Mouse (Mus musculus) right cerebral cortex, postnatal 14 days (tissue): ENCODE results near the gene Sort1.

Experiments
- DNase-seq: peaks from one replicate; pipeline ENCODE4 v3.0.0; 2022

Sort1 gene

DNA sequence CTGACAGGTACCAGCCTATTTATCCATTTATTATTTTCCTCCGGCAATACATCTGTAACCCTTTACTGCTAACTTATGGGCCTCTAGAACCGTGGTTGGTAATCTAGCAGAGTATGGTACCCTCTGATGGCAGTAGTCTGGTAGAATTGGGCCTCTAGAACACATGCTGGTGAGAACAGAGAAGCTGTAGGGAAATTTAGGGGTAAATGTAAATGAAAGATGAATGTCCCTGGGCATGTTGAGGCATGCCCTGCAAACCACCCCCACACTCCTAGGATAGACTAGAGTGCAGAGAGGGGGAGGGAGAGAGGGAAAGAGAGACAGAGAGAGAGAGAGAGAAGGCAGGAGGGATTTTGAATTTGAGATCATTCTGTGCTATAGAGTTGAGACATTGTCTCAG is 100.5 kb downstream of the Sort1 start:
- DNase-seq = no peak

DNA sequence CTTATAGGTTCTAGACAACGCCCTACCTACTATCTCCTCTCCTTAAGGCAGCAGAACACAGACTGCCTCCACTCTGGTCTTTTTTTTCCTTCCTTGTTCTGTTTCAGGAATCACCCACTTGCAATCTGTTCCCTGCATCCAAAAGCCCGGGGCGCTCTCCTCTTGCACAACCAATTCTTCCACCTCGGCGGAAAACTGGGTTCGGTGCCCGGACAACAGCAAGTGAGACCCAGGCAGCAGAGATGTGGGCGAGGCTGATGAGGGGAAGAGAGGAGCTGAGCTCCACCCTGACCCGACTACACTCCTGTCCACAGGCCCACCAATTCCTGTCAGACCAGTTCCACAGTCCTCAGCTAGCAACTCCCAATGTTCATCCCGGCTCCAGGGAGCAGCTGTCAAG is 102.3 kb downstream of the Sort1 start:
- DNase-seq = peak; percentile 59

DNA sequence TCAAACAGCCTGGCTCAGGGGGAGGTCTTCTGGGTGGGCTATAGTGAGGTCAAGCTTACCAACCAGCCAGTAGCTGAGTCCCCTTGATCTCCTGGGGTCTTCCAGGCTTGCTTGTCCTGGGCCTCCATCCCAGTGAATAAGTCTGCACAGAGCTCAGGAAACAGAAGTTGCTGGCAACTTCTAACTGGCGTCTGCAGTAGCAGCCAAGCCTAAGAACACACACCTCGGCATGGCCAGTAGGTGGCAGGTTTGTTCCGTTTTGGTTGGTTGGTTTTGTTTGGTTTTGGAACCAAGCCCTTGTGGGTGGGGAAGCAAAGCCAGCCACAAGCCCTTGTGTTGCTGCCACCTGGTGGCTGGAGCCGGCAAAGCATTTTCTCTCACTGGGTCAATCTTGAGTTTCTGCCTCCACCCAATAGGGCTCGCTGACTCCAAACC is 105.2 kb downstream of the Sort1 start:
- peak; percentile 95 for DNase-seq

DNA sequence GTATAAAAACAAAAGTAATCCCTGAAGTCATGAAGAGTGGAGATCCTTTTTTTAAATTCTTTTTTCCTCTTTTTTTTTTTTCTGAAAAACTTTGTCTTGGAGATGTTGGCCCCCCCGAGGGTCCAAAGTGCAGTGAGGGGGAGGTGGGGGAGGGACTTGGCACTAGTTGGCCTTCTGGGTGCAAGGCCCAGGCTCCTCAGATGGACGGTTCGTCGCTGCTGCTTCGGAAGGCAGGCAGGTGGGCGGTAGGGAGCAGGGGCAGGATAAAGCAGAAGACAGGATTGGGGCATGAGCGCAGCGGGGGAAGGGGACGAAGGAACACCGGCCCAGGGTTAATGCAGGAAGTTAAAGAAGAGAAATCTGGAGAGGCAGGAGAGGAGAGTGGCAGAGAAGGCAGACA is 108.4 kb downstream of the Sort1 start:
- DNase-seq = no peak

DNA sequence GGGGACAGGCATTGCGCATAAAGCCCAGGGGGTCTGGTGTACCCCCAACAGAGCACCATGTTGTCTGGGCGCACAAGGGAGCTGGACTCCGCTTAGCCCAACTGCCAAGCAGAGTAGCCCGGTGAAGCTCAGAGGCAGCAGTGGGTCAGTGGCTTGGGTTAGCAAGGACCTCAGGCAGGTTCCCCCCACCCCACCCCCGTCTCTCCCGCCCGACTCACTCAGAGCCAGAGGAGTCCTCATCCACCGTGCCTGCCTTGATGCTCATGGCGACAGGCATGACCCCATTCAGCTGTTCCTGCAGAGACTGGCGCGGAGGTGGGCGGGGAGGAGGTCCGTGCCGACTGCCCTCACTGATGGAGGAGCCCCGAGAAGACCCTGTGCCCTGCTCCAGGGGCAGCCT is 108.9 kb downstream of the Sort1 start:
- DNase-seq = no peak

DNA sequence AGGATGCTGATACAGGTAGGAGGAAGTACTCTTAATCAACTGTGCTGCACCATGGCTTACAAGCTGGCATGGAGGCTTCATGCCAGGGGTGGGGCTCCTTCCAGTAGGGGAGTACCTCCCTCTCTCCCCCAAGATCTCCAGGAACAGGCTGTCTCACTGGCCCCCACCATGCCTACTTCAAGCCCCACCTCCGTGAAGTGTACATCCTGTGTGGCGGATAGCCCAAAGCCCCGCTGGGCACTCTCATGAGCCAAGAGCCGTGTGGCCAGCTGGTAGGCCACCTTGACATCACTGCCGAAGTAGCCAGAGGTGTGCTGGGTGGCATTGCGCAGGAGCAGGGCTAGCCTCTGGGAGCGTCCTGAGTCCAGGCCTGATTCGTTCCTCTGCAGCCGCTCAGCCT is 114.4 kb downstream of the Sort1 start:
- DNase-seq = no peak

DNA sequence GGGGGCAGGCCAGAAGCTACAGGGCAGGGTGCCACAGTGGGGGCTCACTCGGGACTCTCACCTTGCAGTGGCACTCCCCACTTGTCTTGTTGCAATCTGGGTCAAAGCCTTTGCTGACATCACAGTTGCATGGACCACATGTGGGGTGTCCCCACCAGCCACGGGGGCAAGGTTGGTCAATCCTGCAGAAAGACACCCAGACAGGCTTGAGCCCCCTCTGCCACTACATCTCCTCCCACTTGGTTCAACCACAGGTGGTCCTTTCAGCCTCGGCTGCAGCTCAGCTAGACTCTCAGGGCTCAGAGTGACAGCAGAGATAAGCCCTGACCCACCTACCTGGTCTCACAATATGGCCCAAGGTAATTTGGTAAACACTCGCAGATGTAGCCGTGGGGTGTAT is 116.6 kb downstream of the Sort1 start:
- no peak for DNase-seq

GRCm38 (mm10) chr3:108401692-108402527 is 118.0 kb downstream of the Sort1 start:
- peak; percentile 83 for DNase-seq

GRCm38 (mm10) chr3:108402528-108402920 is 118.6 kb downstream of the Sort1 start:
- no peak for DNase-seq

GRCm38 (mm10) chr3:108405536-108406305 is 121.8 kb downstream of the Sort1 start:
- no peak for DNase-seq

DNA sequence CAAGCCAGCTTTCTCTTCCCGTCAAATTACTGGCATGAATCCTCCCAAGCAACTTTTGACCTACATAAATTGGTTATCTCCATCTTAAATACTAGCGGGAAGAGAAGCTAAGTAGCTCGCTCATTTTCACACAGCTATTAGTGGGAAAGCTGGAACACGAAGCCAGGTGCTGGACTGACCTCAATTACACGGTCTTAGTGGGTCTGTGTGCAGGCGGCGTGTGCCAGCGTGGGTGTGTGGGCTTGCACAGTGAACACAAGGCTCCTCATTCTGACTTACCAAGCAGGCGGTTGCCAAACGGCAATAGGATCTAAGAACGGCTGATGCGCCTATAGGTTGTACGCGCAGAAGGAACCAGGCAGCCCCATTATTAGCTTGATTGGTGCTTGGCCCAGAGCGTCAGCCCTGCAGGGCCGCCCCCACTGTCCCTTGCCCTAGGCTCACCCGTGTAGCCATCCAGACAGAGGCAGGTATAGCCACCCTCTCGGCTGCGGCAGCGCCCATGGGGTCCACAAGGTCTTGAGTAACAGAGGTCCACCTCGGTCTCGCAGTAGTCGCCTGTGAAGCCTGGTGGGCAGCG is 122.5 kb downstream of the Sort1 start:
- no peak for DNase-seq

GRCm38 (mm10) chr3:108408517-108409008 is 124.7 kb downstream of the Sort1 start:
- DNase-seq = no peak

DNA sequence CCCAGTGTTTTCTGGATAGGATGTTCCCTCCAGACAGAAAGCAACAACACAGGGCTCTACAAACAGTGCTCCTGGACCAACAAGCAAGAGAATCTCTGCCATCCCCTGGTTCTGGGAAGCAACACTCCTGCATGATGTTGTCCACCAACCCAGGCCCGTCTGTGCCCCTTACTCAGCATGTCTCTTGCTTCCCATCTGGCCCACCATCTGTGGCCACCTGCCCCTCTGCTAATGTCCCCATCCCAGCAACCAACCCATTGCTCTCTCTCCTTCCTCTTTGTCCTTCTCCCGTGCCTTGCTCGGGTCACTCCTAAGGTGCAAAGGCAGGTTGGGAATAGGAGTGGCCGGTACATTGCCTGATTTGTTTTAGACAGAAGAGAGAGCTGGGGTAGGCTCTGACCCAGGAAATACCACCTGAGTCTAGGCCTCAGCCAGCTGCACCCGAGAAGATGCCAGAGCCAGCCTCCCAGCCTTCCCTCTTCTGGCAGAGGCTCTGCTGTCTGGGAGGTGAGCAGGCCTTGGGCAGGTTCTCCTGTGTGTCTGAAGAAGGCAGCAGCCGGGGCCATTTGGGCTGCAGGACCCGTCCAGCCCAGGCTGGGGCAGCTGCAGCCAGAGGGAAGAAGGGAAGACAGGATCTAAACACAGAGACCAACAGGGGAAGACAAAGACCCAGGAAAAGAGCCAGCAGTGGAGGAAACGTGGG is 125.9 kb downstream of the Sort1 start:
- DNase-seq = no peak

DNA sequence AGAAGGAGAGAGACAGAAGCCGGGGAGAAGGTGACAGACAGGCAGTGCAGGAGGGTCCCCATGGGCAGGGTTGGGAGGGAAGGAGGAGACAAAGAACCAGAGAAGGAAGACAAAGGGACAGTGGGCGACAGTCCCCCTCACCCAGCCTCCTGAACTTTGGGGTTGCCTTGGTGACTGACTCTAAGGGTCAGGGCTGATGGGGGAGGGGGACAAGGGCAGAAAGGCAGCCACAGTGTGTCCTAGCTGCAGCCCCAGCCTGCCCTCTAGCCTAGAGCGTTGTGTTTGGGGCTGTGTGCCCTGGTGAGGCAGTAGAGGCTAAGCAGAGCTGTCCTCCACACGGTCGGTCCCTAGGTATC is 126.5 kb downstream of the Sort1 start:
- no peak for DNase-seq
